Mouse (Mus musculus) lung, adult 2 months (tissue): Measurements from ENCODE around the gene Rabgef1.

ENCODE experiments used
- CTCF ChIP-seq: fragments of 200-500 bp; IDR thresholded peaks from 2 replicates; pipeline ENCODE4 v1.5.1; 2011; ENCODE audit warnings: mild to moderate bottlenecking, low read length, control low read depth; ENCODE audit not compliant: insufficient read depth
- POLR2A ChIP-seq: fragments of 200-500 bp; IDR thresholded peaks from 2 replicates; pipeline ENCODE4 v1.6.1; 2011; ENCODE audit warnings: low read depth, mild to moderate bottlenecking, control low read depth, low read length, borderline replicate concordance; ENCODE audit errors: extremely low read depth

- TF ChIP-seq CTCF (no peak), POLR2A (no peak)
Observed at GRCm38 (mm10) chr5:130190909-130191308, 19.3 kb downstream of the Rabgef1 start.
